Mouse (Mus musculus) Muller cell, postnatal 12 days (primary cell): ENCODE measurements around the gene Lingo1.

Source experiments
- DNase-seq: peaks from one replicate; pipeline ENCODE4 v3.0.0-alpha.2; 2015; ENCODE audit errors: inconsistent ontology term

Gene Lingo1

GRCm38 (mm10) chr9:56776881-56777801 lies 19.1 kb downstream of the Lingo1 start:
- peak; percentile 29 for DNase-seq

GRCm38 (mm10) chr9:56775161-56775934 lies 20.9 kb downstream of the Lingo1 start:
- DNase-seq = peak; percentile 12

GRCm38 (mm10) chr9:56774231-56774630 lies 22.0 kb downstream of the Lingo1 start:
- peak; percentile 19 for DNase-seq

- DNase-seq = no peak
Measured at GRCm38 (mm10) chr9:56773666-56774065, 22.6 kb downstream of the Lingo1 start.

- peak; percentile 84 for DNase-seq
Measured at GRCm38 (mm10) chr9:56767653-56768136, 28.6 kb downstream of the Lingo1 start.

GRCm38 (mm10) chr9:56766629-56767357 lies 29.5 kb downstream of the Lingo1 start:
- DNase-seq = peak; percentile 69

GRCm38 (mm10) chr9:56762106-56762562 lies 34.1 kb downstream of the Lingo1 start:
- DNase-seq = no peak

- DNase-seq = no peak
Measured at GRCm38 (mm10) chr9:56757791-56758190, 38.5 kb downstream of the Lingo1 start.

GRCm38 (mm10) chr9:56755119-56755518 lies 41.1 kb downstream of the Lingo1 start:
- no peak for DNase-seq

GRCm38 (mm10) chr9:56753386-56753785 lies 42.9 kb downstream of the Lingo1 start:
- no peak for DNase-seq

- DNase-seq = no peak
Measured at GRCm38 (mm10) chr9:56748056-56748455, 48.2 kb downstream of the Lingo1 start.

- DNase-seq = no peak
Measured at GRCm38 (mm10) chr9:56746926-56747294, 49.4 kb downstream of the Lingo1 start.

- DNase-seq = no peak
Measured at GRCm38 (mm10) chr9:56746195-56746925, 49.9 kb downstream of the Lingo1 start.

GRCm38 (mm10) chr9:56744369-56744768 lies 51.9 kb downstream of the Lingo1 start:
- no peak for DNase-seq

GRCm38 (mm10) chr9:56739181-56739737 lies 57.0 kb downstream of the Lingo1 start:
- no peak for DNase-seq

- peak; percentile 54 for DNase-seq
Measured at GRCm38 (mm10) chr9:56738261-56739171, 57.8 kb downstream of the Lingo1 start.

- DNase-seq = no peak
Measured at GRCm38 (mm10) chr9:56734398-56734797, 61.9 kb downstream of the Lingo1 start.

GRCm38 (mm10) chr9:56730997-56731396 lies 65.3 kb downstream of the Lingo1 start:
- DNase-seq = no peak

GRCm38 (mm10) chr9:56729145-56729544 lies 67.1 kb downstream of the Lingo1 start:
- DNase-seq = no peak
